Mouse (Mus musculus): ENCODE measurements around the gene Llph. TPM values are rescaled to one million over a fixed set of nuclear protein-coding genes. Genes with fewer than 3 reads are reported as not detected.

The Llph gene
- polyA plus RNA-seq (2016; fragmentation: Nextera tagmentation; extraction: Ambion mirVana) = 53.2 and 56.4 TPM in 2 replicates

DNA sequence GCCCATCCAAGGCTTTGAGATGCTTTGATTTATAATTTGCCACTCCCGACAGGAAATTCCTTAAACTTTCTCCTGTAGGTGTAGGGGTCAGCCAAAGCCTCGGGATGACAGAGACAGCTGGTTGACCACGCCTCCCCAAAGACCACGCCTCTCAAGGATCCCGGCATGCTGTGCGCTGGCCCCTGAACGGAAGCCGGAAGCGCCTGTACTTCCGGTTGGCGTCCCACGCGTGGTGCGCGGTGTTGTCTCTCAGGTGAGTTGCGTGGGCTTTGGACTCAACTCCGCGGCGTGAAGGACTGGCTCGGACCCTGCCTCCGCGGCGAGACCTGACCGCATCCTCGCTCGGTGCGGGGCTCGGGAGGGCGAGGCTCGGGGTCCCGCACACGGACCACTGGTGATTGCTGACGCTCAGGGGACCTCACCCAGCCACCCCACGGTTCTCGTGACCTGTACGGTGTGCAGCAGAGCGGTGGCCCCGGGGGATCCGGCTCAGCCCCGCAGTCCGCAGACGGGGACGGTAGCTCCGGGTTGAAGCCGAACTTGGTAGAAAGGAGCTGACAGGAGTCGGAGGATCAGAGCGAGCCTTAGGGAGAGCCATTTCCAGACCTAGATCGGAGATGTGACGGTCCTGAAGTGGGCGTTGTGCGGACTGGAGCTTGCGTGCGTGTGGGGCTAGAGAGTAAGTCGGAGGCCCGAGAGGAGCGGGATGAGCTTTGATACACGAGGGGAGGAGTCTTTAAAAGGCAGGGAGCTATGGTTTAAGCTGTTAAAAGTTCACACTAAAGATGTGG lies at the start of gene Llph:
Gene Llph, plus strand, starts transcription at position 200 of the 791 bp plus-strand sequence.
- Histone ChIP-seq H3K27ac (peak within 1 kb of the TSS; percentile 46; the same call in 1 of the 2 replicates), H3K4me3 (replicated peaks) (peak within 1 kb of the TSS; percentile 99), H3K9me3 (no peaks in the 10 kb centered on the region), H3K36me3 (replicated peaks) (peaks cover 36% of the 10 kb centered on the region), H3K4me1 (peaks cover 19% of the 10 kb centered on the region), H3K27me3 (no peaks in the 10 kb centered on the region), H3K9ac (peak within 1 kb of the TSS; percentile 81), H3K4me2 (peak within 1 kb of the TSS; percentile 90)
- WGBS = under 1% methylated on average over 57 of the region's 57 CpGs
- ATAC-seq (ENCODE audit: low FRiP score) = peak; percentile 96

DNA sequence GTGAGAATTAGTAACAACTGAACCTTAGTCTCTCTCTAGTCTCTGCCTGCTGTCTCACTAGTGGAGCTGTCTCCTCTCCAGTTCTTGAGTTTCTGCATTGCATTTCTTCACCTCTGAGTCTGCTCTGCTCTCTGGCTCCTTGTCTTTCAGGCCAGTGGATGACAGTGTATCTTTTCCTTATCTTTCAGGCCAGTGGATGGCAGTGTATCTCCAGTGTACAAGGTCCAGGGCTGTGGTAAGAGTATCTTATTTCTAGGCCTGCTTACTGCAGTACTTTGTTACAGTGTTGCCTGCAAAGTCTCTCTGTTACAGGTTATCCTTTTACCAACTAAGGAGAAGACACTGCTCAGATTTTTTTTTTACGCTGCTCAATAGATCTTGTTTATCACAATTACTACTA lies 44.0 kb upstream of the Llph start:
- Histone ChIP-seq H3K9ac (no peak overlapping the region), H3K4me1 (no peaks in the 10 kb centered on the region), H3K4me2 (no peak overlapping the region), H3K9me3 (0 out of 2 replicates have a peak, but pooled peaks cover 5% of the 10 kb centered on the region), H3K27ac (no peak overlapping the region), H3K27me3 (no peaks in the 10 kb centered on the region), H3K36me3 (replicated peaks) (no peaks in the 10 kb centered on the region), H3K4me3 (replicated peaks) (no peak overlapping the region)
- ATAC-seq (ENCODE audit: low FRiP score) = no peak
- 98% methylated on average over 1 of the region's 1 CpGs for WGBS

DNA sequence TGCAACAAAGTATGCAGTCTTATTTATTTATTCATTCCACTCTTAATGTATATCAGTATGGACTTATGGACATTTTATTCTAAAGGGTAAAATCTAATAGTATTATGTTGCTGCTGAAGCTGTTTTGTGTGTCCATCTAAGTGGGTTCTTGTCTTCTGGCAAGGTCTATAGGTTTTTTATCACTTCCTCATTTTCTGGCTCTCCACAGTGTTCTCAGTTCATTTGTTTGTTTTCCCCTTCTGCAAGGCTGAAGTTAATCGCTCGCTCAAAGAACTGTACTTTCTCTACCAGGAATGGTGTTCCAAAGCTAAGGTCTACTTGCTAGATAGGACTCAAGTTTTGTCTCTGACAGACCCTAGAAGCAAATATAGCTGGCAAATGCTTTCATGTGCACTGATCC lies 43.5 kb upstream of the Llph start:
- Histone ChIP-seq H3K4me2 (no peak overlapping the region), H3K27me3 (no peaks in the 10 kb centered on the region), H3K27ac (no peak overlapping the region), H3K4me3 (replicated peaks) (no peak overlapping the region), H3K9ac (no peak overlapping the region), H3K9me3 (0 out of 2 replicates have a peak, but pooled peaks cover 5% of the 10 kb centered on the region), H3K4me1 (no peaks in the 10 kb centered on the region), H3K36me3 (replicated peaks) (no peaks in the 10 kb centered on the region)
- no peak for ATAC-seq (ENCODE audit: low FRiP score)
- WGBS = 93% methylated on average over 2 of the region's 2 CpGs

DNA sequence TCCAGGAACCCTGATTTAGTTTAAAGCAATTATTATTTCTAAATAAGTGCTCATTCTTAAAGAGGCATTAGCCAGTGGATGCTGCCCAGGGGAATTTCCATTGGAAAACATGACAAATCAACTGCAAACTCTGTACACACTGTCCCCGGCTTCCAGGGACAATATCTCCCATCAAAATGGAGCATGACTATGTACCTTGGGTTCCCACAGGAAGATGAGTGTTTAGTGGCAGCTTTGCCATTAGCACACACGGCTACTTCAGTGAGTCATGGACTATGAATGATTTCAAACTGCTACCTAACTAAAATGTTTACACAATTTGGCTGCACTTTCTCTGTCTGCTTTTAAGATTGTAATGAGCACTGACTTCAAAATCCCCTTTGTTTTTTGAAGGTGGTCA lies 38.4 kb upstream of the Llph start:
- Histone ChIP-seq H3K4me3 (replicated peaks) (no peak overlapping the region), H3K27ac (no peak overlapping the region), H3K9ac (no peak overlapping the region), H3K9me3 (0 out of 2 replicates have a peak, but pooled peaks cover 2% of the 10 kb centered on the region), H3K4me1 (no peaks in the 10 kb centered on the region), H3K4me2 (no peak overlapping the region), H3K36me3 (replicated peaks) (no peaks in the 10 kb centered on the region), H3K27me3 (no peaks in the 10 kb centered on the region)
- ATAC-seq (ENCODE audit: low FRiP score) = no peak
- 82% methylated on average over 2 of the region's 2 CpGs for WGBS

DNA sequence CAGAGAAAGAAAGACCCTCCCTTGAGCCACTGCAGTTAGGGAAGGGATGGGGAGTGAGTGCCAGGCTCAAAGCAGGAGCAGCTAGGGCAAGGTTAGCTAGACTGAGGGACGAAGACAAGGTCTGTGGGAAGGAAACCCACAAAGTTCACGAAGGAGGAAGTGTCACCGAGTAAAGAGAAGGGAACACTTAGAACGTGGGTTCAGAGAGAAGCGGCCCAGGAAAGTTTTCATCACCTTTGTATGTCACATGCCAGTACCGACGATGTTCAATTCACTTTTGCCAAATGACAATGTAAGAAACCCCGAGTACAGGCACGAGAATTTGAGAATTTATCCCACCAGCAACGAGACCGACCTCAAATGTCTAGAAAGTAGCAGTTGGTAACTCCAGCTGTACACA lies 37.6 kb upstream of the Llph start:
- H3K4me1 ChIP-seq = no peaks in the 10 kb centered on the region
- H3K9me3 ChIP-seq = 0 out of 2 replicates have a peak, but pooled peaks cover 2% of the 10 kb centered on the region
- no peak overlapping the region for H3K9ac ChIP-seq
- H3K4me3 ChIP-seq (replicated peaks) = no peak overlapping the region
- no peaks in the 10 kb centered on the region for H3K27me3 ChIP-seq
- no peak for ATAC-seq (ENCODE audit: low FRiP score)
- H3K4me2 ChIP-seq = no peak overlapping the region
- WGBS = 67% methylated on average over 11 of the region's 11 CpGs
- no peak overlapping the region for H3K27ac ChIP-seq
- H3K36me3 ChIP-seq (replicated peaks) = no peaks in the 10 kb centered on the region

DNA sequence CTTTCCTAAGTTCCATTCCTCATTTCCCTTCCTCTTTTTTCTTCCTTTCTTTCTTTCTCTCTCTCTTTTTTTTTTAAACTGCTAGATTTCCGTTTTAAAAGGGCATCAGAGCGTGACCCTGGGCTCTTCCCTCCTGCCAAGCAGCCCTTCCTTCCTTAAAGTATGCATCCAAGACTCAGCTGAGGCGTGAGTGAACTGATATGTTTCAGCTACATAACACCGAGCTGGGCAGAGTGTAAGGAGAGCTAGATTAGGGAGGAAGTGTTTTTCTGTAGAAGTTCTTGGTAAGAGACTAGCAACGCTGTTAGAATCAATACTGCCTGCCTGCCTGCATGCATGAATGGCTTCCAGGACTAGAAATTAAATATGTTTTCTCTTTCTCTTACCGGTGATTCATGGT lies 37.1 kb upstream of the Llph start:
- H3K27ac ChIP-seq = no peak overlapping the region
- 35% methylated on average over 6 of the region's 6 CpGs for WGBS
- H3K9ac ChIP-seq = no peak overlapping the region
- no peaks in the 10 kb centered on the region for H3K36me3 ChIP-seq (replicated peaks)
- no peak overlapping the region for H3K4me2 ChIP-seq
- H3K4me1 ChIP-seq = no peaks in the 10 kb centered on the region
- H3K9me3 ChIP-seq = 0 out of 2 replicates have a peak, but pooled peaks cover 2% of the 10 kb centered on the region
- no peaks in the 10 kb centered on the region for H3K27me3 ChIP-seq
- no peak overlapping the region for H3K4me3 ChIP-seq (replicated peaks)
- no peak for ATAC-seq (ENCODE audit: low FRiP score)

DNA sequence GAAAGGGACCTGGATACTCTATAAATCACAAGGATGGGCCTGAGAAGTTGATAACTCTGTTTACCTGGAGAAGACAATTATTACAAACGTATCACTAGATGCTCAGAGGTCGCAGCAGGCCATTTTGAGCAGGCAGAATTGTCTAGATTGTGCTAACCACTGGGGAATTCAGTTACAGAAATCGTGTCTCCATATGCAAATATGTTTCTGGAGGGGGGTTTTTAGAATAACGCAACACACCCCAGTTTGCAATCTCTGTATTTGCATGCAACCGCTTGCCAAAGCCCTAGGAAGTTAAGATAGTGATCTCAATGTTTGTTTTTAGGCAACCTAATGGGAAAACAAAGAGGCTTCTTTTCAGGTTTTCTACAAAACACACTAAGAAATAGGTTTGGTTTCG lies 35.7 kb upstream of the Llph start:
- Histone ChIP-seq H3K36me3 (replicated peaks) (no peaks in the 10 kb centered on the region), H3K4me1 (no peaks in the 10 kb centered on the region), H3K4me2 (no peak overlapping the region), H3K4me3 (replicated peaks) (no peak overlapping the region), H3K9me3 (0 out of 2 replicates have a peak, but pooled peaks cover 2% of the 10 kb centered on the region), H3K27me3 (no peaks in the 10 kb centered on the region), H3K27ac (no peak overlapping the region), H3K9ac (no peak overlapping the region)
- WGBS = 90% methylated on average over 6 of the region's 6 CpGs
- ATAC-seq (ENCODE audit: low FRiP score) = no peak

DNA sequence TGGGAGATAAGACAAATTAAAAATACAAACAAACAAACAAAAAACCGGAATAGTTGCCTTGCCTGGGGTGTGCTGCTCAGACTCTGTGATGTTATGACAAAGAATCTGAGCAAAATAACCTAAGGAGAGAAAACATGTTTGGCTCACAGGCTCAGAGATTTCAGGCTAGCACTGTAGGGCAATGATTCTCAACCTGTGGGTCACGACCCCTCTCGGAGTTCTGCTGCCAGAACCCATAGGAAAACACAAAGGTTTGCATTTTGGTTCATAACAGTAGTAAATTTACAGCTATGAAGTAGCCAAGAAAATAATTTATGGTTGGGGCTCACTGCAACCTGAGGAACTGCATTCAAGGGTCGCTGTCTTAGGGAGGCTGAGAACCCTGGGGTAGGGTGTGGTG lies 34.6 kb upstream of the Llph start:
- Histone ChIP-seq H3K36me3 (replicated peaks) (no peaks in the 10 kb centered on the region), H3K4me1 (no peaks in the 10 kb centered on the region), H3K27me3 (0 out of 2 replicates have a peak, but pooled peaks cover 2% of the 10 kb centered on the region), H3K27ac (no peak overlapping the region), H3K4me3 (replicated peaks) (no peak overlapping the region), H3K9ac (no peak overlapping the region), H3K4me2 (no peak overlapping the region), H3K9me3 (no peaks in the 10 kb centered on the region)
- WGBS = 95% methylated on average over 4 of the region's 4 CpGs
- no peak for ATAC-seq (ENCODE audit: low FRiP score)

DNA sequence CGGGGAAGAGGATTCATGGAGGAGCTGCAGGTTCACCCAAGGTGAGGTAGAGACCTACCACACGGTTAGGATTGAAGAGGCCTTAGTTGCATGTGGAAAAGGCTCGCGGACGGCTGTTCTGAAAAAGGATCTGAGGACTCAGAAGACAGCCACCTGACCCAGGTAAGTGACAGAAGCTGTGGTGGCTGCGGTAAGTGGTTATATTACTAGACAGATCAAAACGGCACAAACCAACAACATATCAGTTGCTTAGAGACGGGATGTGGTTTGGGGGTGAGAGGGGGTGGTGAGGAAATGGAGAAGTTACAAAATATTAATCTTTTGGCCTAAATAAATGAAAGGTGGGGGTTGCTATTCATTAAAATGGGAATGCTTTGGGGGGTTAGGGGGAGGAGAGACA lies 33.6 kb upstream of the Llph start:
- Histone ChIP-seq H3K27me3 (peaks cover 9% of the 10 kb centered on the region; the same call in 1 of the 2 replicates), H3K4me1 (no peaks in the 10 kb centered on the region), H3K4me3 (replicated peaks) (no peak overlapping the region), H3K9me3 (no peaks in the 10 kb centered on the region), H3K27ac (no peak overlapping the region), H3K4me2 (no peak overlapping the region), H3K9ac (no peak overlapping the region), H3K36me3 (replicated peaks) (no peaks in the 10 kb centered on the region)
- WGBS = 95% methylated on average over 8 of the region's 8 CpGs
- no peak for ATAC-seq (ENCODE audit: low FRiP score)

DNA sequence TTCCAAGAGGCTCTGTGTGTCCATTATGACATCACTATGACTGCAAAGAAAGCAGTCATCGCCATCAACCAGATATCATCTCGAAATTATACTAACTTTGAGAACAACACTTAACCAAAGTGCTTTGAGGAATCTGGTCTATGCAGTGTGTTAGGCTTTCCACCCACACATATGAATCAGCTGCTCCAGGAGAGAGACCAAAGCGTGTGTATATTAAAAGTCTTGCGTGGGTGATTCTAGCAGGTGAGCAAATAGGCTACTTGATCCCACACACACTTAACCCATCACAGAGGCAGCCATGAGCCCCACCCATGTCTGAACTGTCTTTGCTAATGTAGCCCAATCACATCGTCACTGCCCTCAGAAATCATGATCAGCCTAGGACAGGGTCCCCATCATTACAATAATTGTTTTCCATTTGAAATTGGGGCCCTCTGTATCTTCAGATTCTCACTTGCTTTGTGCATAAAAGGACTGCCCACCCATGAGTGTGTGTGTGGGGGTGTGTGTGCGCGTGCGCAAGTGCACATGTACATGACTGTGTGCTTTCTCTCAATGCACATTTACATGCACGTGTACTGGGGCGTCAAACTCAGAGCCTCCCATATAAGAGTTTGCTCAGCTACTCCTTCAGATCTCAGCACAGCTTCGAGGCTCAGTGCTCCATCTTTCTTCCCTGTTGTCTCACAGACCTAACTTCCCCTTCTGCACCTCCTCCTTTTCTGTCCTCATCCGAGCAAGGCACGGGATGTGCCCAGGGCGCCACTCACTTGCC lies 29.6 kb upstream of the Llph start:
- 84% methylated on average over 14 of the region's 14 CpGs for WGBS
- Histone ChIP-seq H3K27me3 (peaks cover 34% of the 10 kb centered on the region), H3K9me3 (no peaks in the 10 kb centered on the region), H3K4me3 (replicated peaks) (no peak overlapping the region), H3K4me2 (no peak overlapping the region), H3K9ac (no peak overlapping the region), H3K4me1 (peaks cover 11% of the 10 kb centered on the region), H3K27ac (no peak overlapping the region), H3K36me3 (replicated peaks) (no peaks in the 10 kb centered on the region)
- ATAC-seq (ENCODE audit: low FRiP score) = no peak

DNA sequence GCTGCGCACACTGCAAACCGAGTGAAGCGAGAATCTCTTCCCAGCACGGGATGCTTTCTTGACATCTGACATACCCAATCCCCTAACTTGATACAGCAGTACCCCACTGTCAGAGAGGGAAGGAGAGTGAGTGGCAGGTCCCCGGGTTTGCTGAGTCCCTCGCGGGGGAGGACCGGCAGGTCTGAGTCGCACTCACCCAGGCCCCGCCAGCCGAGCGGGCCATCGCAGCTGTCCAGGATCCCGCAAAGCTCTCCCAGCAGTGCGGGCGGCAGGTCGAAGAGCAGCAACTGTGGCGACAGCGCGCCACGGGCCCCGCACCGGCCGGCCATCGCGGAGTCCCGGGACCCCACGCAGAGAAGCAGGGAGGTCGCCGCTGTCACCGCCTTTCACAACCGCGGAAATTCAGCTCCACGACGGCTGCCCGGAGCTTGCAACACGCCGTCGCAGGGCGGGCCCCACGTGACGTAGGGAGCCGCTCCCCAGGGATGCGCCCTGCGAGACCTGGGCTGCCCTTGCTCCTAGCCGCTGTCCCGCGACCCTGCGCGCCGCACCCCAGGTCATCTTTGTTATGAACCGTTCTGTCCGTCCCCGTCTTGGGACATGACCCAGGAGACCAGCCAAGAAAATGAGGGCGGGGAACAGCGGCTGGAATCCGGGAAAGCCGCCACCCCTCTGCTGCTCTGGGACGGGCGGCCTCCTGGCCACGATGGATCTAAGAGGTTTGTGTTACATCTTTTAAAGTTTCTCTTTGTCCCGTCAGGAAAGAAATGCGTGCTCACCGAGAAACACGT lies 25.5 kb upstream of the Llph start, which contains the start of gene Tmbim4:
Gene Tmbim4, plus strand, starts transcription at position 460 of the 791 bp plus-strand sequence.
- ATAC-seq (ENCODE audit: low FRiP score) = peak; percentile 70
- Histone ChIP-seq H3K4me3 (replicated peaks) (peak within 1 kb of the TSS; percentile 52), H3K4me1 (peaks cover 11% of the 10 kb centered on the region), H3K27me3 (peaks cover 48% of the 10 kb centered on the region), H3K27ac (no peak within 1 kb of the TSS), H3K4me2 (peak within 1 kb of the TSS; percentile 90), H3K36me3 (replicated peaks) (no peaks in the 10 kb centered on the region), H3K9me3 (no peaks in the 10 kb centered on the region), H3K9ac (peak within 1 kb of the TSS; percentile 50)
- 1% methylated on average over 65 of the region's 65 CpGs for WGBS

DNA sequence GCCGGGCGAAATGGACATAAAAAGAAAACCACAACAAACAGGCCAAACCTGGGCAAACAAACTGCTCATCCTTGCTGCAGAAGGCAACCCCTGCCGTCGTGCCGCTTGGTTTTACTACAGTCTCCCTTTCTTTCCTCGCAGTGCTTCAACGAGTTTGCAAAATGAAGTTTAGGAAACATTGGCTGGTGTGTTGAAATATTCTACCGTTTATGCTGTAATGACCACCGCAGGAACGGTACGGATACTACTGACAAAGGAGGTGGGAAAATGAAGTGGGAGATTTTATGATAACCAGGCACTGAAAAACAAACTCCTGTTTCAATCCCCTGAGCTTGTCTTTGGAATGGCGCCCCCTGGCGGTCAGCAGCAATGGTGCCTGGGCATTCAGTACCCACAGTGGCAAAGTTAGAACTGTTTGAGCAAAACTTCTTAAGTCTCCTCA lies 24.9 kb upstream of the Llph start, which contains the start of gene Irak3:
Gene Irak3, minus strand, starts transcription at position 170 of the 442 bp plus-strand sequence.
- Histone ChIP-seq H3K36me3 (replicated peaks) (no peaks in the 10 kb centered on the region), H3K27me3 (peaks cover 48% of the 10 kb centered on the region), H3K9ac (peak within 1 kb of the TSS; percentile 50), H3K4me2 (peak within 1 kb of the TSS; percentile 90), H3K4me3 (replicated peaks) (peak within 1 kb of the TSS; percentile 52), H3K4me1 (peaks cover 11% of the 10 kb centered on the region), H3K27ac (no peak within 1 kb of the TSS), H3K9me3 (no peaks in the 10 kb centered on the region)
- WGBS = 1% methylated on average over 13 of the region's 13 CpGs
- 0 out of 2 replicates have a peak, but pooled peaks have one; percentile 33 for ATAC-seq (ENCODE audit: low FRiP score)
